Mouse (Mus musculus): ENCODE measurements around the gene Wrap53. TPM values are rescaled to one million over a fixed set of nuclear protein-coding genes. Genes with fewer than 3 reads are reported as not detected.
A peak's percentile ranks its signal among the peaks of the same experiment; 100 is the strongest.
"Not testable (repeated sequence)": the region's sequence is repeated elsewhere in the genome, so short reads cannot be mapped to it uniquely, and the experiment has no call there.

Gene Wrap53
- total RNA-seq (2017), result 4.6 and 6.4 TPM in 2 replicates

DNA sequence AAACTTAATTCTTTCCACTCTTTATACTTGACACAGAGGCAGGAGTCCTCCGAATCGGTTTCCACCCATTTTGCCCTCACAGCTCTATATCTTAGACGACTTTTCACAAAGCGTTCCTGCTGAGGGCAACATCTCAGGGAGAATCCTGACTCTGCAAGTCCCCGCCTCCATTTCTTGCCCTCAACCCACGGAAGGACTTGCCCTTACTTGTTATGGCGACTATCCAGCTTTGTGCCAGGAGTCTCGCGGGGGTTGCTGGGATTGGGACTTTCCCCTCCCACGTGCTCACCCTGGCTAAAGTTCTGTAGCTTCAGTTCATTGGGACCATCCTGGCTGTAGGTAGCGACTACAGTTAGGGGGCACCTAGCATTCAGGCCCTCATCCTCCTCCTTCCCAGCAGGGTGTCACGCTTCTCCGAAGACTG is at the start of gene Wrap53, which contains the start of gene Trp53:
Wrap53 (minus strand) TSS at position 165 of the 424 bp plus-strand sequence.
Trp53 (plus strand) TSS at position 269 of the 424 bp plus-strand sequence.
- peak; percentile 43 to 59 for ATAC-seq (replicated peaks in 1 of 2; ENCODE audit: insufficient read depth in 1 of 2, low FRiP score in 2 of 2, low TSS enrichment in 1 of 2, low read depth in 1 of 2, poor library complexity in 2 of 2, severe bottlenecking in 2 of 2)

- ATAC-seq (replicated peaks in 1 of 2; ENCODE audit: insufficient read depth in 1 of 2, low FRiP score in 2 of 2, low TSS enrichment in 1 of 2, low read depth in 1 of 2, poor library complexity in 2 of 2, severe bottlenecking in 2 of 2), result no peak
These were observed 49.7 kb upstream of the Wrap53 start for GRCm38 (mm10) chr11:69629802-69630201.

- peak in 1 of 2 experiments; percentile 44; a peak in 2 of 4 replicates for ATAC-seq (replicated peaks in 1 of 2; ENCODE audit: insufficient read depth in 1 of 2, low FRiP score in 2 of 2, low TSS enrichment in 1 of 2, low read depth in 1 of 2, poor library complexity in 2 of 2, severe bottlenecking in 2 of 2)
These were observed 48.2 kb upstream of the Wrap53 start for GRCm38 (mm10) chr11:69628286-69628685.

- not testable (repeated sequence) for ATAC-seq (replicated peaks in 1 of 2; ENCODE audit: insufficient read depth in 1 of 2, low FRiP score in 2 of 2, low TSS enrichment in 1 of 2, low read depth in 1 of 2, poor library complexity in 2 of 2, severe bottlenecking in 2 of 2)
These were observed 44.3 kb upstream of the Wrap53 start for GRCm38 (mm10) chr11:69624339-69624738.

DNA sequence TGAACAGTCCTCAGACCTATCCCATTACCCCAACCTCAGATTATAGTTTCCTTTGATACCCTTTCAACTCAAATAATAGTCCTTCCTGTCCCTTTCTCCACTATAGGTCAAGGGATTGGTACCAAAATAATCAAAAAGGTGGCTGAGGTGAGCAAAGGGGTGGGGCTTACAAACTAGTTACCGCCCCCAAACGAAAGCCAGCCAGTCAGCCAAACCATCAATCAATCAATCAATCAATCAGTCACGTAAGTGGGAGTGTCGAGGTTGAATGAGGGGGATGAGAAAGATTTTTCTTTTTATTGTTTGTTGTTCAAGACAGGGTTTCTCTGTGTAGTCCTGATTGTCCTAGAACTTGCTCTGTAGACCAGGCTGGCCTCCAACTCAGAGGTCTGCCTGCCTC is 43.0 kb upstream of the Wrap53 start:
- no peak for ATAC-seq (replicated peaks in 1 of 2; ENCODE audit: insufficient read depth in 1 of 2, low FRiP score in 2 of 2, low TSS enrichment in 1 of 2, low read depth in 1 of 2, poor library complexity in 2 of 2, severe bottlenecking in 2 of 2)

DNA sequence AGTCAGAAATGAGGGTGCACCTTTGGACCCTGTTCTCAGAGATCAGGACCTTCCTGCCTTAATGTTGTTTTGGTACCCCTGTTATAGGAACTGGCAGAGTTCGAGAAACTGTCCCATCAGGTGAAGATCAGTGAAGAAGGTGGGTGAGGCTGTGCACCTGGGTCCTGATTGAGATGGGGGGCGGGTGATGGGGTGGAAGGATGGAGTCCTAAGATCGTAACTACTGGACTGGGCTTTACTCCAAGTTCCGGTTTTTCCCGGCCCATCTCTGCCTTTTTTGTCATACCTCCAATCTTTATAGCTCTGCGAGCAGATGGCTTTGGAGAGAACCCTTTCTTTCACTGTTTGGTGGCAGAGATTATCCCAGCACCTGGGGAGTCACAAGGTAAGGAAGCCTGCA is 42.4 kb upstream of the Wrap53 start:
- ATAC-seq (replicated peaks in 1 of 2; ENCODE audit: insufficient read depth in 1 of 2, low FRiP score in 2 of 2, low TSS enrichment in 1 of 2, low read depth in 1 of 2, poor library complexity in 2 of 2, severe bottlenecking in 2 of 2), result no peak

DNA sequence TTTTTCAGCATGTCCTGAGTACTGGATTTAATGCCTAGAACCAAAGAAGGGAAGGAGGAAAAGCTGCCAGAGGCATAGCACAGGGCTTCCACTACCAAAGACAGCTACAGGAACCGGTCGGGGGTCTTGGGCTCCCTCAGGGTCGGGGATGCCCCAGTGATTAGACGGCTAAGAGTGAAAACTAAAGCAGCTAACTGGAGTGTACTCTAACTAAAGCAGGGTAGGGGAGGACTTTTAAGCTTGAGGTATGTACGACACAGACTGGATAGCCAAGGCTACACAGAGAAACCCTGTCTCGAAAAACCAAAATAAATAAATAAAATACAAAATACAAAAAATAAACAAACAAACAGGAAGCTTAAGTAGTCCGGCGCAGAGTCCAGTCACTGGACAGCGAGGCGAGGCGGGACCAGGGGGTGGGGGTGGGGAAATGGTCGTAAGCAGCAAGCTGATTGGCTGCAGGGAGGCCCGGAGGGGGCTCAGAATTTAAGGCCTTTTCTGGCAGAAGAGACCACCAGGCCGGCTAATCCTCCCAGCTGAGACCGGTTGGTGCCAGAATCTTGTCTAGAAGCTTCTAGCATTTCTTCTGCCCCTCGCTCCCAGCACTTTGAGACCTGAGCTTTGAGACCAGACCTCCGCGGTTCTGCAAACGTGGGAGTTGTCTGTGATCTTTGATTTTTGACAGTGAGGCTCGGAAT is 41.7 kb upstream of the Wrap53 start, which contains the start of gene Sat2:
Sat2 (plus strand) TSS at position 454 of the 698 bp plus-strand sequence.
- ATAC-seq (replicated peaks in 1 of 2; ENCODE audit: insufficient read depth in 1 of 2, low FRiP score in 2 of 2, low TSS enrichment in 1 of 2, low read depth in 1 of 2, poor library complexity in 2 of 2, severe bottlenecking in 2 of 2), result no peak

DNA sequence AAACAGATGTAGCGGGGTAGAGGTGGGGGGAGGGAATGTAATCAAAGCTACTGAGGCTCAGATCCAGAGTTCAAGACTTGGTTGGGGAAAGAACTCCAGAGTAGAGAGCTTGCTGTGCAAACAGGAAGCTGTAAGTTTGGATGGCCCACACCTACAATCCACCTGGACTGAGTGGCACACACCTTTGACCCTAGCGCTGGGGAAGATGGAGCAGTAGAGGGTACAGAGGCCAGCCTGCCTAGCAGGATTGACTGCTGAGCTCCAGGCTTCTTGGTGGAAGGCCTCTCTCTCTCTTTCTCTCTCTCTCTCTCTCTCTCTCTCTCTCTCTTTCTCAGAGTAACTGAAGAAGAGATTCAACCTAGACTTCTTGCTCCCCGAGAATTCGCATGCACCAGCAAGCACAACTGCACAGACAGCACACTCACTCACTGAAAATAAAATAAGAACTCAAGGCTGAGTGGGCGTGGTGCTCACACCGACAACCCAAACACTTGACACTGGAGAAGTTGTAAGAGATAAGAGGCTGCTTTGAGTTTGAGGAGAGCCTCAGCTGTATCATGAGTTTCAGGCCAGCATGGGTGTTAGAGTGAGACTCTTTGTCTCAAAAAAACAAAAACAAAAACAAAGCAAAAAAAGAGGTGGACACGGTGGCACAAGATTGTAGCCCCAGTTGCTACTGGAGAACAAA is 40.5 kb upstream of the Wrap53 start:
- ATAC-seq (replicated peaks in 1 of 2; ENCODE audit: insufficient read depth in 1 of 2, low FRiP score in 2 of 2, low TSS enrichment in 1 of 2, low read depth in 1 of 2, poor library complexity in 2 of 2, severe bottlenecking in 2 of 2), result no peak

DNA sequence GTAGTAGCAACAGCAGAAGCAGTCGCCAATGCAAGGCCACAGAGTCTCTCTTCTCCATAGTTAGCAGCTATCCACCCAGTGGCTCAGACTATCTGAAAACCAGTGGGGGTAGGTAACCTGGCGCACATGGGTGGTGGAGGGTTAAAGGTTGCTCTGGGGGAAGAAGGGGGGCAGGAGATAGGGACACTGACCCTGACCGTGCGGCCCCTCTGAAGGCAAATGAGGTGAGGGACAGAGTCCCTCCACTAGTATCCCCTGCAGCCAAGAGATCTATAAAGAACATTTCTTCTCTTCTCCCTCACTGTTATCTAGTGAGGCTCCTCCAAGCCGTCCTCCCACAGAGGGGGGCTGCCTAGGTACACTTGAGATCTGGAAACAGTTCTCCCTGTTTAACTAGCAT is 37.8 kb upstream of the Wrap53 start, which contains the start of gene Shbg:
Shbg (minus strand) TSS at position 101 of the 400 bp plus-strand sequence.
- no peak for ATAC-seq (replicated peaks in 1 of 2; ENCODE audit: insufficient read depth in 1 of 2, low FRiP score in 2 of 2, low TSS enrichment in 1 of 2, low read depth in 1 of 2, poor library complexity in 2 of 2, severe bottlenecking in 2 of 2)

DNA sequence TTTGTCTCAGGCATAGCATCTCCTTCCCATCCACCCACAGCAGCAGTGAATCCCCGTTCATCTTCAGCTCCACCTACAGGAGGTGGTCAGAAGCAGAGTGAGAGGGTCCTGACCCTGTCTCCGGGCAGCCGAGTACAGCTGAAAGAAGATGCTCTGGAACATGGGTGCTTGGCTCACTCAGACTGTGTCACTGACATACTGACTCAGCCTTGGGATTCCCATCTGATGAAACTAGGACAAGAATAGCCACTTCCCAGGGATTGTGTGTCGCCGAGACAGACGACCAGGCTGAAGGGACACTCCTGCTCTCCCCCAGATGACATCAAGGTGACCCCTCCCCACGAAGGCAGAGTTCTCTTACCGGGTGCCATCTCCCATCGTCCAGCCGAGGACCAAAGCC is 36.7 kb upstream of the Wrap53 start:
- no peak for ATAC-seq (replicated peaks in 1 of 2; ENCODE audit: insufficient read depth in 1 of 2, low FRiP score in 2 of 2, low TSS enrichment in 1 of 2, low read depth in 1 of 2, poor library complexity in 2 of 2, severe bottlenecking in 2 of 2)

DNA sequence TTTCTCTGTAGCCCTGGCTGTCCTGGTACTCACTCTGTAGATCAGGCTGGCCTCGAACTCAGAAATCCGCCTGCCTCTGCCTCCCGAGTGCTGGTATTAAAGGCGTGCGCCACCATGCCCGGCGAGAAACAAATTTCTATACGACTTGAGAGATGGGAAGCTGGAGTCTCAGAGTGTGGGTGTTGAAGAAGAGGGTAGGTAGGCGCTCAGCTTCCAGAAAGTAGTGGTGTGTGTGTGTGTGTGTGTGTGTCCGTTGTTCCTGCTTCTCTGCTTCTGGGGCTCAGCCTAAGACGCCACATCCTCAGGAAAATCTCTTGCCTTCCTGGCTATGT is 34.2 kb upstream of the Wrap53 start:
- ATAC-seq (replicated peaks in 1 of 2; ENCODE audit: insufficient read depth in 1 of 2, low FRiP score in 2 of 2, low TSS enrichment in 1 of 2, low read depth in 1 of 2, poor library complexity in 2 of 2, severe bottlenecking in 2 of 2), result not testable (repeated sequence)

DNA sequence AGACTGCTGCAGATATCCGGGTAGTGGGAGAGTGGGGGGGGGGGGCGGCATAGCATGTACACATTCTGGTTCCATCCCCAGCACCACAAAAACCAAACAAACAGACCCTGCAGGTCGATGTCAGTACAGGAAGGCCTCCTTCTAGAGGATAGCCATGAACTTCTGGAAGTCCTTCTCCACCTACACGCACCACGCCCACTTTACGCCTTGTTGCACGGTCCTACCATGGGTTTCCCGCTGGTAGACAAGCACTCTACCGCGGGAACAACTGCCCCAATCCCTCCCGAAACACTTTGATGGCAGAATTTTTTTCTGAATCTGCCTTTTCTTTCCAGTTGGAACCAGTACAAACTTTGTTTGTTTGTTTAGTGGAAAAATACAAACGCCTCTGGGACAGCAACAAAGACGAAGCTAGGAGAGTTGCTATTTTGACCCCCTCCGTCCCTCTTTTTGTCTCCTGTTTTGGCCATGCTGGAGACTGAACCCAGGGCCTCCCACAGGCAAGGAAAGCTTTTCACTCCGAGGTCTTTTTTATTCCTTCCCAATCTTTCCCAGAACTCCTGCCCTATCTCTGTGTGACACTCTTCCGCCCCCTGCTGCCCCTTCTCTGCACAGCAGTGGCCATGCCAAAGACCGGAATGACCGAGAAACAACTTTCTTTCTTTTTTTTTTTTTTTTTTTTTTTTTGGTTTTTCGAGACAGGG is 33.6 kb upstream of the Wrap53 start:
- peak; percentile 35 to 53; a peak in 2 of 4 replicates for ATAC-seq (replicated peaks in 1 of 2; ENCODE audit: insufficient read depth in 1 of 2, low FRiP score in 2 of 2, low TSS enrichment in 1 of 2, low read depth in 1 of 2, poor library complexity in 2 of 2, severe bottlenecking in 2 of 2)

DNA sequence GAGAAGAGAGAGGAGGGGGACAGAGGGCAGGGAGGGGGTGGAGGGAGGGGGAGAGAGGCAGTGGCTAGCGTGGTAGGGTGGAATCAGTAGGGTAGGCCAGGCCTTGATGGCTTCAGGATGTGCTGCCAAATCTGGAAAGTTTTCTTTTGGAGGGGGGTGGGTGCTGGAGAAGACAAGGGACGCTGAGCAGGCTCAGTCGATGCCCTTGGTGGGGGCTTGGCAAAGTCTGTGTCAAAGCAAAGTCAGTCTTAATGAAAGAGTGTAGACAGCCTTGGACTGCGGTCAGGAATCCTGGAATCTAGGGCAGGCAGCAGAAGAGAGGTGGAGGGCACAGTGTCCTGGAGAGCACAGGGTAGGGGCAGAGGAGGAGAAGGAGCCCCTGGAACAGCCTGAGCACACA is 30.8 kb upstream of the Wrap53 start:
- no peak; a peak in 1 of 4 replicates for ATAC-seq (replicated peaks in 1 of 2; ENCODE audit: insufficient read depth in 1 of 2, low FRiP score in 2 of 2, low TSS enrichment in 1 of 2, low read depth in 1 of 2, poor library complexity in 2 of 2, severe bottlenecking in 2 of 2)

GRCm38 (mm10) chr11:69609416-69609815 is 29.4 kb upstream of the Wrap53 start:
- ATAC-seq (replicated peaks in 1 of 2; ENCODE audit: insufficient read depth in 1 of 2, low FRiP score in 2 of 2, low TSS enrichment in 1 of 2, low read depth in 1 of 2, poor library complexity in 2 of 2, severe bottlenecking in 2 of 2), result no peak

DNA sequence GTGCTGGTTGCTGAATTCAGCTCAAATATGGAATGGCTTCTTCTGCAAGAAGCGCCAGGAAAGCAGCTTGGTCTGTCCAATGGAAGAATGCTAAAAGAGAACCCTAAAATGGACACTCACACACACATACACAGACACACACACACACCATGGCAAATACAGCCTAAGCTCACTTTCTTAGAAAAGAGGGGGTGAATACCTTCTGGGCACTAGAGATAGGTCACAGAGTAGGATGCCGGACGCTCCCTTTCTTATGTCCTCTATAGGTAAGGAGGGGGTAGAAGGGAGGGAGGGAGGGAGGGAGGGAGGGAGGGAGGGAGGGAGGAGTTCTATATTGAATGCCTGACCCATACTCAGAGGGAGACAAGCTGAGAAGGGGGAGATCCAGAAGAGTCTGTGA is 28.5 kb upstream of the Wrap53 start:
- ATAC-seq (replicated peaks in 1 of 2; ENCODE audit: insufficient read depth in 1 of 2, low FRiP score in 2 of 2, low TSS enrichment in 1 of 2, low read depth in 1 of 2, poor library complexity in 2 of 2, severe bottlenecking in 2 of 2), result no peak

- ATAC-seq (replicated peaks in 1 of 2; ENCODE audit: insufficient read depth in 1 of 2, low FRiP score in 2 of 2, low TSS enrichment in 1 of 2, low read depth in 1 of 2, poor library complexity in 2 of 2, severe bottlenecking in 2 of 2), result no peak
These were observed 26.8 kb upstream of the Wrap53 start for GRCm38 (mm10) chr11:69606832-69607231.

DNA sequence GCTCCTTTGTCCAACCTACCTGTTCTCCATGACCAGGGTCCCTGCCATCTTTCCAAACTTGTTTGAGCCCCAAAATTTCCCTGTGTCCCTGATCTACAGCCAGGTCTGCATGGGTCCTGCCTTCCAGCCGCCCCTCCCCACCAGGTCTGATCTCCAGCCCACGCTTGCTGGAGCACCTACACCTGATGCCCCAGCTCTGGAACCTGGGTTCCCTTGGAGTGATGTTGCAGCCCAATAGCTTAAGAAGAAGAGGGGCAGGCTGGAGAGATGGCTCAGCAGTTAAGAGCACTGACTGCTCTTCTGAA is 26.4 kb upstream of the Wrap53 start:
- ATAC-seq (replicated peaks in 1 of 2; ENCODE audit: insufficient read depth in 1 of 2, low FRiP score in 2 of 2, low TSS enrichment in 1 of 2, low read depth in 1 of 2, poor library complexity in 2 of 2, severe bottlenecking in 2 of 2), result no peak

All from hematopoietic stem cell, adult 5-6 weeks (primary cell).